Mouse (Mus musculus) frontal cortex, postnatal 14 days (tissue): ENCODE results near the gene Gm5460.
A peak's percentile ranks its signal among the peaks of the same experiment; 100 is the strongest.

Source experiments
- DNase-seq, 2 experiments: peaks; one replicate each; pipeline ENCODE4 v3.0.0; 2022; ENCODE audit warnings: low spot score in 2 of 2

The Gm5460 gene

DNA sequence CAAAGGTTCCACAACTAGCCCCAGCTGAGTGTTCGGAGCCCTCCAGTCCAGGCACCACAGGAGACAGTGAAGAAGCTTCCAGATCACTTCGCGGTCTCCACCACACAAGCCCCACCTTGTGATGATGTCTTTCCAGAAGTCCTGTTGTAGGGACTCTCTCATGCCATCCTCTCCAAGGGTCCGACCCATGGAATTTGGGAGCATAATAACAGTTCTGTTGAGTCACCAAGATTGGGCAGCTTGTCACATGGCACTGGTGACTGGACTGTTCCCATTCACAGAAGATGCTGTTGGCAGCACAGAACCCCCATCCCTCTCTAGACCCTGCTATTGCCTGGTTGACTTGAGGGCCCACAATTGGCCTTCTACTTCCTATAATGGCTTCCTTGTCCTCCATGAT is at the start of gene Gm5460:
Gene Gm5460 (plus strand): TSS at position 378 of the 400 bp plus-strand sequence.
- no peak for DNase-seq

DNA sequence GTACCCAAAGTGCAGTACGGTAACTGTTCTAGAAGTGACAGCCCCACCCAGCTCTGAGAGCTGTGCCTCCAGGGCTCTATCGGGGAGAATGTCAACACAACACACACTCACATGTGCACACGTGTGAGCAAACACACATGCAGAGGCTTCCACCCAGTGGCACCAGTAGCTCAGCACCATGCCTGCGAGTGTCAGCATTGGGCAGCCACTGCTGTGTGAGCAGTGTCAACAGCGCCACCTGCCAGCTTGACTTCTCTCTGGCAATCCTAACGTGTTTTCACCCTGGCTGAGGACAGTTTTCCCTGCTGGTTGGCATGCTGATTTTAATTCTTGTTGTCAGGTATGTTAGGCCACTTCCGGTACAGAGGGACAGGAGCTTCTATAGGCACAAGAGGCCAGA is 43.9 kb upstream of the Gm5460 start:
- DNase-seq: no peak

DNA sequence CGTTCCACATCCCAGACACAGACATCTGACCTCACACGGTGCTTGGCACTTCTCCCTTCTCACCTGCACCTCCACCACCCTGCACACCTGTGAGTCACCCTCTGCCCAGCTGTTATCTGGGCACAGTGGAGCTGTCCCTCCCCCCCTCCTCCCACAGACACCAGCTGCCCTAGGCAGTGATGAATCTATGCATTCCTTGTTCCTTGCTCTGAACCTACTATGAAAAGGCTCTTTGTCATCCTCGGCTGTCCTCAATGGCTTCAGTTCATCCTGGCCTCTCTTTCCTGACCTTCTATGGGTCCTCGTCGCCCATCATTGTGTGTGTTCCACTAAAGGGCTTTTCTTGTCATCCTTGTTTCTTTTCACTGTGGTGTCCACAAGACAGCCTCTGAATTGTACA is 41.8 kb upstream of the Gm5460 start:
- DNase-seq: no peak

DNA sequence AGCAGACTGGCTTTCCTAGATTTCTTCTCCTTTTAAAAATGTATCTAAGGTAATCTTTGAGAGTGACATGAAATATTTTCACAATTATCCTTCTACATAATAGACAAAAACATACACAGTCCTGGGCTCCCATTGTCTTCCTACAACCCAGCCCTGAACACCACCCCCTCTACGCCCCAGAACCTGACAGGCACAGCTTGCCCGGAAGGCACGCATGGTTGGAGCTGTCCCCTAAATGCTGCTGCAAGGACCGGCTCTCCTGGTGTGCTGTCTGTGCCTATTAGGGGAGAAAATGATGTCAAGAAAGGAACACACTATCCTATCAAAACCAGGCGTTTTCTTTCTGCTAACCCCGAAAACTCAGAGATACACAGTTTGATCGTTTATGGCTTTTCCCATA is 38.8 kb upstream of the Gm5460 start:
- DNase-seq: no peak

DNA sequence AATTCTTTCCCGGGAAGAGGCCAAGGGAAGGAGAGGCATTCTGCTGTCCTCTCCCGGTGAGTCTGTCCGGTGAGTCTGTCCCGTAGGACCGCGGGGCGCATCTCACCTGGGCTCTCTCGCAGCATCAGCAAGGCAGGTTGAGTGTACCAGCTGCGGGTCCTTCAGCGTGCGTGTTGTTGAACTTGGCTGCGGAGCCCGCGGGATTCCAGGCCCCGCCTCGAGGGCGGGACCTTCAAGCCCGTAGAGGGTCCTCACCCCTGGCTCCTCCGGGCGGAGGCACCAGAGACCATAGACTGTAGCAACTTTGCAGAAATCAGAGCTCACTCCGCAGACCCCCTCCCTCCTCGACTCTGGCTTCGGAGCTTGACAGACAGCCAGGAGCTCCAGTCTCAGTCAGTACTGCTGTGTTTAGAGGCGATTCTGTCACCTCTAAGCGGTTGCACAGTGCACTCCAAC is 37.9 kb upstream of the Gm5460 start, which contains the start of gene Zfp488:
Gene Zfp488 (minus strand): TSS at position 161 of the 456 bp plus-strand sequence.
- peak in 1 of 2 experiments; percentile 19 for DNase-seq

DNA sequence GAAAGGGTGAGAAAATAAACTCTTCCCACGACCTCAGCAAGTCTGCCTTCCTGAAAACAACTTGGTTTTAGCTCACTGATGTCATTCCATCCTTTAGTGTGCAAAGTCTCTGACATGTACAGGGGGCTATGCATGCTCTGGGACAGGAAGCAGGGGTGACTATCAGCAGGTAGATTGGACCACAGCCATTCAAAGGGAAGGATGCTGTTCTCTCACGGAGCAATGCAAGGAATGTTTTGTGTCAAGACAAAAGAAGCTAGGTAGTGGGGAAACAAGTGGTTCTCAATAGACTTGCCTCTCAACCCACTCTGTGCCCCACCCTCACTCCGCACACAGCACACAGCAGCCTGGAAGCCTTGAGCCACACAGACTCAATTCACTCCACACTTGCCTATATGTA is 27.4 kb upstream of the Gm5460 start:
- DNase-seq: no peak

DNA sequence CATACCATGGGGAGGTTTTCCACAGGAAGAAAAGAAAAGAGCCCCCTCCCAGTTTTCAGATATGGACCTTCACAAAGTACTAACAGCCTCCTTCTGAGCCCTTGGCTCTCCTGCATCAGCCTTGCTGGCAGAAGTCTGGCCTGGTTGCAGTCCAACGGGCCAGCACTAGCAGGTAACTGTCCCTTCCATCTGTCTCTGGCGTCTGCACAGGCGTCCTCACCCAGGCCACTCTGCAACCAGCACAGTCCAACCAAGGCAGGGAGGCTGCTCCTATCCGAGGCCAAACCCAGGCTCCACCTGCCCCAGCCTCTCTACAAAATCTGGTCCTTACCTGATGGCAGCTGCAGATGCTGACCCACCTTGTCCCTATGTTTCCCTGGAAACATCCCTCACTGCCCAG is 24.6 kb upstream of the Gm5460 start:
- no peak for DNase-seq

DNA sequence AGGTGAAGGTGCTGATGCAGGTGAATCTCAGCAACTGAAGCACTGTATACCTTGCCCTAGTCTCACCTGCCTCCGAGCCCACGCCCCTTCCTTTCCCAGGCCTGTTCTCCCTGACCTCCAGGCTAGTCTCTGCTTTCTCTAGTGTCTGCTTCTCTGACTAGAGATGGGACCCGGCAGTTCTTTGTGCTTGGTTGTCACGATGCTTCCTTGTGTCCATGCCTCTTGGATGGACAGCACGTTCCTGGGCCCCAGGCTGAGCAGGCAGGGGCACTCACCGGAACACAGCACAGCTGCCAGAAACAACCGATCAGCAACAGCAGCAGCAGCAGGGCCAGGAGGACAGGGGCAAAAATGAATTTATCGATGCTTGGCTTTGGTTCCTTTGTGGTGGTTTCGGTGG is 23.5 kb upstream of the Gm5460 start:
- no peak for DNase-seq

DNA sequence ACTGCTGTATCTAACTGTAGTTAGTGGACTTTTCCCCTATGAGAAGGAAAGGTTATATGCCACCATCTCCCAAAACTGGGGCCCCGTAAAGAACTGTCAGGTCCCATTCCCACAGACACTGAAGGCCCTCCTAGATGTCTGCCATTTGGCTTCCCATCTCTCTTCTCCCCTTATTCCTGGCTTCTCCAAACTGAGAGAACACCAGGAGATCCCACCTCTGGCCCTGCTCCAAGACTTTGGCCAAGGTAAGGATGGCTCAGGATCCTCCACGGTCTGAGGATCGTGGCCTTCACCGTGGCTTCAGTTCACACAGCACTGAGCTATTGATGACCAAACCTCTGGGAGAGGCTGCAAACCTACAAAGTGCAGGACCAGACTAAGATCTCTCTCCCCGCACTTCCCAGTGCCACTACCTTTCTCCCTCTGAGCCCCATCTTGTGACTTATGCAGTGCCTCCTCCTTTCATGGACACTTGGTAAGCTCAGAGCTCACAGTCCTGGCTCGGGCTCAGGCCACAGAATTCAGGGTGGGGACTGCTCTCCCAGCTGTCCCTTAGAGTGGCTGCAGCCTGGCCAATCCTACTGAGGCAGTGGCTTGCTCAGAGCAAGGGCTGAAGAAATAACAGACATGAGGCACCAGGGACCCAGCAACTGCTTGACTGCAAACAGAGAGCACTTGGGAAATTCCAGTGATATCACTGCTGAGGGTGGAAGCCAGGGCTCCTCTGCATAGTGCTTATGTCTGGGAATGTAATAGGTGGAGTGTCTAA is 22.9 kb upstream of the Gm5460 start:
- DNase-seq: no peak

DNA sequence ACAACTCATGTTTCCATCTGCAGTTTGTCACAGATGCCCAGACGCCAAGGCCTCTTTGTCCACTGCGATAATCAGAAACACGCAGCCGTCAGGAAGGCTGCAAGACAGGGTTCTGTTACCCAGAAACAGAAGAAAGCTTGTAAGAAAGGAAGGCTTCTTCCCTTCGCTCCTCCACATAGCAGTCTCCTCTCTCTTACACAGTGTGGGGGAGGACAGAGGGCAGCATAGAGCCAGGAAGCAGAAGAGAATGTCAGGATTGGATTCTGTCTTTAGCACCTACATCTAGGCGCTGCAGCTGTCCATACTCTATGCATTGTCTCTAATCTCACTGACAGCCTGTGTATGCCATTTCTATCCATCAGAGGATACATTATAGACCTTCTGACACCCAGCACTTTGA is 19.1 kb upstream of the Gm5460 start:
- DNase-seq: no peak

DNA sequence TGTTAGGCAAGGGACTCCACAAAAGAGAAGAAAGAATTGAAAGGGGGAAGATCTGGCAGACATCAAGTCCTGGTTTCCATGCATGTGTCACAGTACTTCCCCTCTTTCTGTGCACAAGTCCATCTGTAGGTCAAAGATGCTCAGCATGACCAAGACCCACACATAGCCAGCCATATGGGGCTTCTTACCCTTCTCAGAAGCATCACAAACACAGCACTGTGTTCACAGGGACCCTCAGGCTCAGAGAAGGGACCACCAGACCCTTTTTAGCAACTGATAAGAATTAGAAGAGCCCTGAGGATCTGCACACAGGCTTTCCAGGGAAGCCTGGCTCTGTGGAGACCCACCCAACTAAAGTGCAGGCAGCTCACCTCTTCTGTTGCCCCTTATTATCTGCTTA is 16.5 kb upstream of the Gm5460 start:
- no peak for DNase-seq

DNA sequence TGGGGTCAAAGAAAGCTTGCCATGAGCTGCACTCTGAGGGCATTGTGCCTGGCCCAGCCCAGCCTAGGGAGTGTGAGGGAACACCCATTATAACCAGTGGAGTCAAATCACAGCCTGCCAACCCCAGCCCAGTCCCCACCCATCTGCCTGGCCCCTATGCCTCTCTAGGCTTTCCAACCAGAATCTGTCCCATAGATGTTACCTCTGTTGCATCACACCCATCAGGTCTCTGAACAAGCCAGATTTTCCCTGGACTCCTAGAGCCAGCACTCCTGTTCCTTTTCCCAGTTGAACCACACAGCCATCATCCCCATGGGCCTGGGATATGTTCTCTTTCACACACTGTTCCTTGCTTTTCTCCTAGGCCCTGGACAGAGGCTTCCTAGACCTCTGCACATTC is 15.1 kb upstream of the Gm5460 start:
- no peak for DNase-seq

DNA sequence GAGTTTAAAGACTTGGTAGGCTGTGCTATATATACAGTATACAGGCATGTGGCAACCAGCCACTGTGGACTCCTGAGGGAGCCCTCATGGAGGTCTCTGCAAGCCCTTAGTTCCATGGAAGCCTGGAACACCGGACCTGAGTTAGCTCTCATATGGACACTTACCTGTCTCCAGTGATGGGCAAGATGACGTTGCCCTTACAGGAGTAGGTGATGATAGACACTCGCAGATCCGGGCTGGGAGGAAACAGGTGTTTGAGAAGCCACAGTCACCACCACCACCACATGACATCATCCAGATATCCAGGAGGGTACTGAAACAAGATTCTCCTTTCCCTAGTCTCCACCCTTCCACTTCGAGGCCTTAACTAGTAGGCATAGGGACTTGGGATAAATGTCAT is 14.2 kb upstream of the Gm5460 start:
- no peak for DNase-seq

DNA sequence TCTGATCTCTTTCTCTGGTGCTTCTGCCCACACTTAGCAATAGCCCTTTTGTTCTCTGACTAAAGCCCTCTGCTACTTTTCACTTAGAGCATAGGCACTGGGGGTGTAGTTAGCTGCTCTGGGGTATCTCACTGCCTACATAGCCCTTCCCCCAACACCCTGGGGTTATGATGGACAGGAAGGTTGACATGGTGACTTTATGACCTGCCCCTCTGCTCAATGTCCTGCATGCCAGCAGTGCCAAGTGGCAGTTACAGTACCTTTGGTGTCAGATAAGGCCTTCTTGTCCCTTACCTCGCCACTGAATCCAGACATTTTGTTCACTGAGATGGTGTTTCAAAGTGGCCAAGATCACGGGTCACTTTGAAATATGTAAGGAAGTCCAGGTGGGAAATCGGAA is 1.5 kb upstream of the Gm5460 start, which contains the start of gene Gm30083:
Gene Gm30083 (minus strand): TSS at position 120 of the 400 bp plus-strand sequence.
- no peak for DNase-seq

DNA sequence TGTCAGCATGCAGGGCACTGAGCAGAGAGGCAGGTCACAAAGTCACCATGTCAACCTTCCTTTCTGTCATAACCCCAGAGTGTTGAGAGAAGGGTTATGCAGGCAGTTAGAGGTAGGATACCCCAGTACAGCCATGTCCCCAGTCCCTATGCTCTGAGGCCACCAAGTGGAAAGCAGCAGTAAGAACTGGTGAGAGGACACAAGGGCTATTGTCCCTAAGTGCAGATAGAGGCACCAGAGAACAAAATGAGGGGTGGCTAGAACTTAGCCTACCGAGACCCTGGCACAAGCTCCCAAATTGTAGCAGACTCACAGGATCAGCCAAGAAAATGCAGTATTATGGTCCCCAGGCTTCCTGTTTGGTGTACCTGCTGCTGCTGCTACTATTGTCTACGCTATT is 380 bp downstream of the Gm5460 start:
- no peak for DNase-seq

DNA sequence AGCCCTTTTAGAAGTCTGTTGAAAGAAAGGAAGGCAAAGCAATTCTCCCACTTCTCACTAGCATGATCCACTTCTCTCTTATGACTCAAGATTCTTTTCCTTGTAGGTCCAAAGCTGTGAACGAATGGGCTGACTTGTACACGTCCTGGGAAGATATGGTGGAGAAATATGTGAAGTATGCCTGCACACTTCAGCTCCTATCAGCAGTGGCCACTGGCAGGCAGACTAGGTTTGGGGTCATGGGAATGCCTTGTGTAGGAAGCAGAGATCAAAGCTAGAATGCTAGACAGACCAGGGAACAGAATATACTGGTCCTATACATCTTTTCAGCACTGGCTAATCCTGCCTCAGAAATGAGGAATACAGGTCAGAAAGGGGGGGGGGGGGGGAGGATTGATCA is 10.2 kb downstream of the Gm5460 start:
- no peak for DNase-seq

DNA sequence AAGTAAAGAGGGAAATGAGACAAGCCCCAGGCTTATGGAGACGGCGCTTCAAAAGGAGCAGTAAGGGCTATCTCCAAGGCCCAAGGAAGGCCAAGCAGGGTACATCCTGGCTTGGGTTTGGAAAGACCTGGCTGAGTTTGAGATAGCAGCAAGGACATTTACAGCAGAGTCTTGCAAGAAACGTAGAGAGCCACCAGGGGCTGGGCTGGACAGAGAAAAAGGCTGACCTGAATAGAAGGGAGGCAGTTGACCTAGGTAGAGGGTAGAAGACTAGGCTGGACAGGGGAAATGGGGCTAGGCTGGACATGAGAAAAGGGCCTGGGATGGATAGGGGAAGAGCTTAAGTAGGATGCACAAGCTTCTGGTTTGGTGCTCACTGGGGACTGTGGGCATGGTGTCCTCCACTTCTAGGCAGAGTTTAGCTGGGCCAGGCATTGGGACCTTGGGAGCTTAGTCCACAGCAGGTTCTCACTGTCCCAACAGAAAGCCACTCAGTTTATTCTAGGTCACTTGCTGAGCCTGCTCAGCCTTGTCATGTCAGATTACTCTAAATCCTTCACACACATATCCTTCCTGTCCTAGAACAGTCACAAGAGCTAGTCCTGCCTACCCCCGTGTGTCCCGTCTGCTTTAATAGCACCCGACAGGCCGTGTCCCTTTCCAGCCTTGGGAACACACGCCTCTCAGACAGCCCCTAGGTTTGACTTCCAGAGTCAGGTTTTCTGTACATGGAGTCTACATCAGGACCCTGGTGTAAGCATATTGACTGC is 17.5 kb downstream of the Gm5460 start:
- no peak for DNase-seq

DNA sequence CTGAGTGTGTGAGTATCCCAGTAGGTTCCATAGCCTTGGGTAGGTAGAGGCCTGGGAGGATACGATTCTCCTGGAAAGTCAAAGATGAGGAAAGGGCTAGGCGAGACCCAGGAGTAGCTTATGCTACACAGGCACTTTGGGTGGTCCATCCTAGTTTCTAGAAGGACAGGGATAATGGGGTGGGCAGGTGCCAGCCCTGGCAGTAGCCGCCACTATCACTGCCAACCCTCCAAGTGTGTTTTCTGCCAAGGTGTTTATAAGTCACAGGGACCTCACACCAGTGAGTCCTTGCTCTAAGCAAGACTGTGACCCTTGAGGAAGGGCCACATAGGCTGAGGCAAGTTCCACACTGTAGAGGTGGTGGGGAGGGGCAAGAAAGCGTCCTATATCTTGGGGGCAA is 24.7 kb downstream of the Gm5460 start:
- no peak for DNase-seq

DNA sequence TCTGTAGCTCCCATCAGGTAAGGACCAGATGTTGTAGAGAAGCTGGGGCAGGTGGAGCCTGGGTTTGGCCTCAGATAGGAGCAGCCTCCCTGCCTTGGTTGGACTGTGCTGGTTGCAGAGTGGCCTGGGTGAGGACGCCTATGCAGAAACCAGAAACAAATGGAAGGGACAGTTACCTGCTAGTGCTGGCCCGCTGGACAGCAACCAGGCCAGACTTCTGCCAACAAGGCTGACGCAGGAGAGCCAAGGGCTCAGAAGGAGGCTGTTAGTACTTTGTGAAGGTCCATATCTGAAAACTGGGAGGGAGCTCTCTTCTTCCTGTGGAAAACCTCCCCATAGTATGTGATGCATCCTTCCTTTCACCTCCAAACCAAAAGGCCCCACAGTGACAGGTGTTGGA is 26.8 kb downstream of the Gm5460 start:
- no peak for DNase-seq

DNA sequence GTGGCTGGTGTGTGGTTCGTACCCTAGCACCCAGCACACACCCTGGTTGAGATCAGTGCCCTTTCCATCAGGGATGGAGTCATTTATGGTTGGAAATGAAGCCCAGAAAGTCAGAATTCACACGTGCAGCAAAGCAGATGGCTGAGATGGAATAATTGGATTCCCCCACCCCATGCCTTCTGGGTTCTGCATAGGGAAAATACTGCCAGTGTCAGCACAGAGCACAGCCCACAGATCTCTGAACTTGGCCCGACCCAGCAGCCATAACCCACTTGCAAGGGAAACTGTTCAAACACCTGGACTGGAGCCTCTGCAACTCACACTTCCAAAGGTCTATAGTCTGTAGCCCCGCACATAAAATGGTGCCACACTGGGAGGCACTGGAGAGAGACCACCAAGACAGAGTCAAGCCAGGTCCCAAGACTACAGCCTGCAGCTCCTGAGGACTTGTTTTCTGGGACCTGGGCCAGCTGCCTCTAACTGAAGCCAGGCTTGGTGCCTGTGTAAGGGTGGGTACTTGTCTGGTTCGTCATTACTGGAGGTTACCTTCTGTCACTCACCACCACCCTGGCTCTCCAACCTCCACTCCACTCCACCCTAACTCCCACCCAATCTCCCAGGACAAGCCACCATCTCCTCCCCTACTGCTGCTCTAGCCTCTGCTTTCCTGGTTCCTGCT is 33.7 kb downstream of the Gm5460 start:
- no peak for DNase-seq

DNA sequence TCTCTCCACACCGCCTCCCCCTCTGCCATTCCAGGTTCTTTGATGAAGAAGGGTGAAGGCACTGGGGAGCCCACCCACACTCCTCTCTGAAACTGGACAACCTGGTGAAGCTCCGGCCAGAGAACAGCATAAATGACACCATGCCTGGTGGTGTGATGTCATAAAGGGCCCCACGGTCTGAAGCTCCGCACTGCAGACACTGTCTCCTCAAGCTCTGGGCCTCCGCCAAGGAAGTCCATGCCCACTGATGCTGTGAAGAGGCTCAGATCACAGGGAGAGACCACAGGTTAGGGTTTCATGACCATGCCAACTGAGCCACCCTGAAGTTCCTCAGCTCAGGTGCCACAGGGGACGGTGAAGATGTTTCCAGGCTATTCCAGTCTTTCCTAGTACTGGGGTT is 36.0 kb downstream of the Gm5460 start, which contains the start of gene Antxrl:
Gene Antxrl (plus strand): TSS at position 192 of the 400 bp plus-strand sequence.
- no peak for DNase-seq

DNA sequence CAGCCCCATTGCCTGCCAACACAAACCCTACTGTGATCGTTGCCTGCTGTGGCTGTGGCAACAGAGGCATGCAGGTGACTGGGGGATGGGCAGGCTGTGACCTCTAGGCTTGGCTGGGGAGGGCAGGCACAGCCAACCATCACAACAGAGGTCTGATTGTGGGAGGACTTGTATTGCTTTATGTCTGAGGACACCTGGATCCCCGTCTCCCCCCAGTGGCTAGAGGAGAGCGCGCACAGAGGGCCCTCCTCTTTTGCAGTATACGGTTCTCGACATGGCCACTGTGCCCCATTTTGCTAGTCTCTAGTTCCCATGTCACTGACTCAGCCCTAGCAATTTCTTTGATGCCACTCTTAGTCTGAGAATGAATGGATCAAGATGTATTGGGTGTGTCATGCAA is 55.1 kb downstream of the Gm5460 start:
- no peak for DNase-seq
